Mouse (Mus musculus): ENCODE measurements around the gene Hic1. TPM values are rescaled to one million over a fixed set of nuclear protein-coding genes. Genes with fewer than 3 reads are reported as not detected.

The Hic1 gene
- 6.4 and 6.8 TPM in 2 replicates for polyA plus RNA-seq (2014; fragmentation: Nextera tagmentation; extraction: Ambion mirVana)

DNA sequence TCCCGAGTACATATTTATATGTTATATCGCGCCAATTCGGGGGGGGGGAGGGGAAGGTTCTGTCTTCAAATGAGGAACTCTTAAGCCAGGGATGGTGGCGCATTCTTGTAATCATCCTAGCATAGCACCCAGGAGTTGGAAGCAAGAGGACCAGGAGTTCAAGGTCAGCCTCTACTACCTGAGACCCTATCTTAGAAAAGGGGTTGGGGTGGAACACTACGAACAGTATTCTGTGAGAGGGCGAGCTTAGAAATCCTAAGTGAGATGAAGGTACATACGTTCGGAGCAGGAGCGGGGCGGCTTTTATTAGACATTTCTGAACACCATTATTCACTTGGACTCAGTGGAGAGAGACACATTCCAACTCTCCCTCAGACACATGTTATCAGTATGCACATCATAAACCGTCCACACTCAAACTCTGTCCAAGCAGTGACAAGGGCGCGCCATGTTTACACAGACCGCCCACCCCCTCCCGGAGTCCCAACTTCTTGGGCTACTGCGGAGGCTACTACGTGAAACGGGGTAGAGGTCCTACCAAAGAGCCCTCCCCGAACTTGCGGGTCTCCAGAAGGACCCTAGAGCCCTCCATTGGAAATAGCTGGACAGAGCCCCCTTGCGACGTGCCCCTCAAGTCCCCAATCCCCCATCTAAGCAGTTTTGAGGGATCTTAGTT, at the start of gene Hic1:
TSS of gene Hic1 (minus strand) at position 115 of the 676 bp plus-strand sequence.
- Histone ChIP-seq H3K4me3 (ENCODE audit: control insufficient read depth in 1 of 2, insufficient read depth in 1 of 2, low read depth in 1 of 2, low read length in 2 of 2) (peak within 1 kb of the TSS; percentile 58 to 65), H3K27me3 (ENCODE audit: control insufficient read depth, insufficient read depth, low read length) (peaks cover 67% of the 10 kb centered on the region), H3K4me1 (ENCODE audit: control insufficient read depth in 2 of 2, insufficient read depth in 2 of 2, low read length in 2 of 2) (peaks cover 10 to 72% of the 10 kb centered on the region in 2 experiments; a peak in 3 of 4 replicates), H3K36me3 (ENCODE audit: control insufficient read depth, insufficient read depth, low read length) (peaks cover 17% of the 10 kb centered on the region; the same call in 1 of the 2 replicates), H3K27ac (replicated peaks in 1 of 2; ENCODE audit: control insufficient read depth in 1 of 2, insufficient read depth in 1 of 2, low read depth in 2 of 2, low read length in 2 of 2) (peak within 1 kb of the TSS; percentile 34 to 82; a peak in 3 of 4 replicates), H3K4me2 (ENCODE audit: low read length) (peak within 1 kb of the TSS; percentile 98), H3K9ac (ENCODE audit: low read length) (peak within 1 kb of the TSS; percentile 81), H3K9me3 (ENCODE audit: control insufficient read depth, low read length) (no peaks in the 10 kb centered on the region)
- ATAC-seq (ENCODE audit: insufficient number of reproducible peaks, insufficient read depth, low FRiP score, low read depth): no peak
- WGBS: 6% methylated on average over 23 of the region's 23 CpGs

DNA sequence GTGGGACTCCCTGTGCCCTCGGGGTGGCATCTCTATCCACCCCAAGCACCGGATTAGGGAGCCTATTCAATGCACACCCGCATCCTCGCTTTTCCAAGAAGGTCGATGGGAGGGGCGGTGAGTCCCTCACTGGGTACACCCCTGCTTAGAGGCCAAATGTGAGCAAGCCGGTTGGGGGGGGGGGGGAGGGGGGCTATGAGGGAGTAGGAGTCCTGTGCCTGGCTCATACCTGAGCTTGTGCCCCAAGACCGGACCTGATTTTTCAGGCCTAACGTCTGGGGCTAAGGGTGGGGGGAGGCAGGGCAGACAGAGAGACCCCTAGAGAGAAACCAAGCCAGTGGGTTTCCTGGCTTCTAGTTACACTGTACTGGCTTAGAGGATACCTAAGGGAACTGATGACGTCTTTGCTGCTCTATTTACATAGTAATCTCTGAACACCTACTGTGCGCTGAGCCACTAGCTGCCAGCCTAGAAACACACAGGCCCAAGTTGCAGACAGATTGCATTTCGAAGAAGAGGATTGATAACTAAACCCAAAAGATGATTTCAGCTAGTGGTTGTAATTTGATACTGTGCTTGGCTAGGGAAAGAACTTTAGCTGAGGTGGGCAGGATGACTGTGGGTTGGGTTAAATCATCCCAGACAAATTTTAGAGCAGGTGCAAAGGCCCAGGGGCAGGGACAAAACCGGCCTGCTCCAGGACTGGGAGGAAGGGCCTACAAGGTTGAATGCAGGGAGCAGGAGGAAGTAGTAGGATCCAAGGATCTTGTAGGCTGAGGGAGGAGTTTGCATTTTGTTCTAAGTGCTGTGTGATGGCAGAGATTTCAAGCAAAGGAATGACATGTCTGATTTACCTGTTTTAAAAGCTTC, 45.0 kb upstream of the Hic1 start:
- peak overlapping the region; percentile 67 for H3K4me2 ChIP-seq (ENCODE audit: low read length)
- H3K4me3 ChIP-seq (ENCODE audit: control insufficient read depth in 1 of 2, insufficient read depth in 1 of 2, low read depth in 1 of 2, low read length in 2 of 2): peak overlapping the region in 1 of 2 experiments; percentile 30; a peak in 2 of 4 replicates
- no peaks in the 10 kb centered on the region for H3K27me3 ChIP-seq (ENCODE audit: control insufficient read depth, insufficient read depth, low read length)
- H3K9me3 ChIP-seq (ENCODE audit: control insufficient read depth, low read length): no peaks in the 10 kb centered on the region
- H3K36me3 ChIP-seq (ENCODE audit: control insufficient read depth, insufficient read depth, low read length): no peaks in the 10 kb centered on the region
- ATAC-seq (ENCODE audit: insufficient number of reproducible peaks, insufficient read depth, low FRiP score, low read depth): no peak
- H3K4me1 ChIP-seq (ENCODE audit: control insufficient read depth in 2 of 2, insufficient read depth in 2 of 2, low read length in 2 of 2): peaks cover 33 to 63% of the 10 kb centered on the region in 2 experiments
- H3K9ac ChIP-seq (ENCODE audit: low read length): peak overlapping the region; percentile 65
- WGBS: 24% methylated on average over 13 of the region's 13 CpGs
- peak overlapping the region in 1 of 2 experiments; percentile 99; a peak in 2 of 4 replicates for H3K27ac ChIP-seq (replicated peaks in 1 of 2; ENCODE audit: control insufficient read depth in 1 of 2, insufficient read depth in 1 of 2, low read depth in 2 of 2, low read length in 2 of 2)

DNA sequence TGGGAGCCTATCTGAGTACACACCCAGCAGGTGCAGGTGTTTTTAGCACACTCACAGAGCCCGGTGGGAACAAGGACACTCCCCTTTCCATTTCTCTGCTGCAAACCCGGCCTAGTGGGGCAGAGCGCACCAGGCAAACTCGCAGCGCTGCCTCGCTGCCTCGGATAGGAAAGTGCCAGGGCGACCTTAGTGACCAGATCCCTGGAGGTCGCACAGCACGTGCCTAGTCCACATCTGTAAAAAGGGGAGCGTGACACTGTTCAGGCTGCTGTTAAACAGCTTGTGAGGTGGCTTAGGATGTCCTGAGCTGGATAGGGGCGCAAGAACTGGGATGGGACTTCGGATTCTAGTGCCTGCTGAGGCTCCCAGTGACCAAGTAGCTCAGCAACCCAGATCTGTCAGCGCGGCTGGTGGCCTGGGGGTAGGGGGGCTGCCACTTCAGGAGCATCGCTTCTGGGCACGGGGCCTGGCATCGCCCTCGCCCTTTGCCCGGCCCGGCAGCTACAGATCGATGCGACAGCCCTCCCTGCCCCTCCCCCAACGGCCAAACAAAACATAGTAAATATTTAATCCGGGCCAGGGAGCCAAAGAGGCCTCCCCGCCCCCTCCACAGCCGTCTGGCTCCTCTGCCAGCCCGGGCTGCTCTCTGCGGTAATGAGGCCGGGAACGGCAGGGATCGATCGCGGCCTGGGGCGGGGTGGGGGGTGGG, 44.2 kb upstream of the Hic1 start:
- WGBS: 8% methylated on average over 35 of the region's 35 CpGs
- peaks cover 37 to 70% of the 10 kb centered on the region in 2 experiments for H3K4me1 ChIP-seq (ENCODE audit: control insufficient read depth in 2 of 2, insufficient read depth in 2 of 2, low read length in 2 of 2)

DNA sequence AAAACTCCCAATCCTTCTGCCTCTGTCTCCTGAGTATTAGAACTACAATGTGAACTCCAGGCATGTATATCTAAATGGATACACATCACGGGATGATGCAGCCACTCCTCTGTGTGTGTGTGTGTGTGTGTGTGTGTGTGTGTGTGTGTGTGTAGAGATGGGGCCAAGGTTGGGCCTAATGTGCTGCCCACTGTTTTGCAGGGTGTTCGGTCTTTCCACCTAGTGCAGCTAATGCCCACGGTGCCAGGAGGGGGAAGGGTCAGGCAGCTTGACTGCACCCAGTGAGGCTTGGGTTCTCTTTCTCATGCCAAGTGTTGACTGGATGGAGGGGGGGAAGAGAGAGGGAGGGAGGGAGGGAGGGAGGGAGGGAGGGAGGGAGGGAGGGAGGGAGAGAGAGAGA, 43.6 kb upstream of the Hic1 start:
- Histone ChIP-seq H3K4me3 (ENCODE audit: control insufficient read depth in 1 of 2, insufficient read depth in 1 of 2, low read depth in 1 of 2, low read length in 2 of 2) (no peak overlapping the region), H3K9ac (ENCODE audit: low read length) (peak overlapping the region; percentile 64; the same call in 1 of the 2 replicates), H3K9me3 (ENCODE audit: control insufficient read depth, low read length) (no peaks in the 10 kb centered on the region), H3K27ac (replicated peaks in 1 of 2; ENCODE audit: control insufficient read depth in 1 of 2, insufficient read depth in 1 of 2, low read depth in 2 of 2, low read length in 2 of 2) (peak overlapping the region; percentile 89 to 99), H3K4me1 (ENCODE audit: control insufficient read depth in 2 of 2, insufficient read depth in 2 of 2, low read length in 2 of 2) (peaks cover 37 to 73% of the 10 kb centered on the region in 2 experiments), H3K36me3 (ENCODE audit: control insufficient read depth, insufficient read depth, low read length) (no peaks in the 10 kb centered on the region), H3K4me2 (ENCODE audit: low read length) (peak overlapping the region; percentile 47), H3K27me3 (ENCODE audit: control insufficient read depth, insufficient read depth, low read length) (no peaks in the 10 kb centered on the region)
- no peak for ATAC-seq (ENCODE audit: insufficient number of reproducible peaks, insufficient read depth, low FRiP score, low read depth)
- WGBS: 41% methylated on average over 3 of the region's 3 CpGs

More for the DNA sequence above, 44.2 kb upstream of the Hic1 start:
- ATAC-seq (ENCODE audit: insufficient number of reproducible peaks, insufficient read depth, low FRiP score, low read depth): no peak
- Histone ChIP-seq H3K9me3 (ENCODE audit: control insufficient read depth, low read length) (no peaks in the 10 kb centered on the region), H3K4me3 (ENCODE audit: control insufficient read depth in 1 of 2, insufficient read depth in 1 of 2, low read depth in 1 of 2, low read length in 2 of 2) (peak overlapping the region; percentile 25 to 30; a peak in 3 of 4 replicates), H3K27me3 (ENCODE audit: control insufficient read depth, insufficient read depth, low read length) (no peaks in the 10 kb centered on the region), H3K27ac (replicated peaks in 1 of 2; ENCODE audit: control insufficient read depth in 1 of 2, insufficient read depth in 1 of 2, low read depth in 2 of 2, low read length in 2 of 2) (peak overlapping the region; percentile 54 to 99), H3K4me2 (ENCODE audit: low read length) (peak overlapping the region; percentile 67), H3K36me3 (ENCODE audit: control insufficient read depth, insufficient read depth, low read length) (no peaks in the 10 kb centered on the region), H3K9ac (ENCODE audit: low read length) (peak overlapping the region; percentile 65)

DNA sequence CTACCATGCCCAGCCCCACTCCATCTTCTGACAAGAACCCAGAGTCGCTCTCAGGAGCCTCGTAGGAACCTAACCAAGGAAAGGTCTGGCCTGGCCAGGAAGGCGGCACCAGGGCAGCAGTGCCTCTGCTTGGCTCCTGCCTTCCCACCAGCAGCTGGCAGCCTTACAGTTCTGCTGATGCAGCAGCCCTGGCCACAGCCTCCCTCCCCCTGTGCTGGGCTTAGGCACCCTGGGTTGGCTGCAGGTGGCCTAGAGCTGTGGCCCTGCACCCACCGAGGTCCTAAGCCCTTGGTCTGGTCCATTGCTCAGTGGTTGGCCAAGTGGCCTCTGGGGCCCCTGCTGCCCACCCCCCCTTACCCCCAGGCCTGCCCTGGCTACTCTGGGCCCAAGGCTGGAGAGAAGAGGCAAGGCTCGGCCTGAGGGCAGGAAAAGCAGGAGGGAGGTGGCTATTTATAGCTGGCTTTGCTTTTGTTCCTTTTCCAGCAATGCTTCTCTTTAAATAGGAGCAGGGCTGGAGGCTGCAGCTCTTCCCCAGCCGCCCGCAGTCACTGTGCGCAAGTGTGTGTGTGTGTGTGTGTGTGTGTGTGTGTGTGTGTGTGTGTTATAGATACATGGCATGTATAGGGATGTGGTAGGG, 42.8 kb upstream of the Hic1 start:
- H3K36me3 ChIP-seq (ENCODE audit: control insufficient read depth, insufficient read depth, low read length): no peaks in the 10 kb centered on the region
- no peaks in the 10 kb centered on the region for H3K27me3 ChIP-seq (ENCODE audit: control insufficient read depth, insufficient read depth, low read length)
- peak overlapping the region; percentile 89 to 99 for H3K27ac ChIP-seq (replicated peaks in 1 of 2; ENCODE audit: control insufficient read depth in 1 of 2, insufficient read depth in 1 of 2, low read depth in 2 of 2, low read length in 2 of 2)
- ATAC-seq (ENCODE audit: insufficient number of reproducible peaks, insufficient read depth, low FRiP score, low read depth): peak; percentile 66
- H3K4me2 ChIP-seq (ENCODE audit: low read length): peak overlapping the region; percentile 47
- H3K4me3 ChIP-seq (ENCODE audit: control insufficient read depth in 1 of 2, insufficient read depth in 1 of 2, low read depth in 1 of 2, low read length in 2 of 2): no peak overlapping the region
- H3K9ac ChIP-seq (ENCODE audit: low read length): peak overlapping the region; percentile 64
- H3K9me3 ChIP-seq (ENCODE audit: control insufficient read depth, low read length): no peaks in the 10 kb centered on the region
- WGBS: 30% methylated on average over 8 of the region's 8 CpGs
- peaks cover 37 to 73% of the 10 kb centered on the region in 2 experiments for H3K4me1 ChIP-seq (ENCODE audit: control insufficient read depth in 2 of 2, insufficient read depth in 2 of 2, low read length in 2 of 2)

DNA sequence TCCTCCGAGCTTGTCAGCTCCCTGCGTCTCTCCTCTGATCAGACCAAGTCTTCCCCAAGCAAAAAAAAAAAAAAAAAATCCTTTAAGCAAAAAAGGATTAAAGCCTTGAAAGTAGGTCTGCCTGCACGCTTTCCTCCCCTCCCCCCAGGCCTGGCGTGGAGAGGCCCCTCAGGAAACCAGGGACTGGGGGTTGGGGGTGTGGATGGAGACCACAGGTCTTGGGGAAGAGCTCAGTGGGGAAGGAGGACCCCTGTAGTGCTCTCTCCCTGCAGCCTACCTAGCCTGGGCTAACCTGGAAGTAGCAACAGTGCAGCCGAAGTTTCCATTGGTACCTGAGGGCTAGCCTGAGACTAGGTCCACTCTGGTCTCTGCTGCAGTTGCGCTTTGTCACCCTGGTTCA, 41.4 kb upstream of the Hic1 start:
- peaks cover 33 to 67% of the 10 kb centered on the region in 2 experiments for H3K4me1 ChIP-seq (ENCODE audit: control insufficient read depth in 2 of 2, insufficient read depth in 2 of 2, low read length in 2 of 2)
- ATAC-seq (ENCODE audit: insufficient number of reproducible peaks, insufficient read depth, low FRiP score, low read depth): no peak
- H3K27ac ChIP-seq (replicated peaks in 1 of 2; ENCODE audit: control insufficient read depth in 1 of 2, insufficient read depth in 1 of 2, low read depth in 2 of 2, low read length in 2 of 2): peak overlapping the region in 1 of 2 experiments; percentile 99; a peak in 2 of 4 replicates

More for the DNA sequence above, 41.4 kb upstream of the Hic1 start:
- no peaks in the 10 kb centered on the region for H3K27me3 ChIP-seq (ENCODE audit: control insufficient read depth, insufficient read depth, low read length)
- no peak overlapping the region for H3K9ac ChIP-seq (ENCODE audit: low read length)
- H3K36me3 ChIP-seq (ENCODE audit: control insufficient read depth, insufficient read depth, low read length): no peaks in the 10 kb centered on the region
- H3K4me2 ChIP-seq (ENCODE audit: low read length): no peak overlapping the region
- H3K9me3 ChIP-seq (ENCODE audit: control insufficient read depth, low read length): no peaks in the 10 kb centered on the region
- no peak overlapping the region for H3K4me3 ChIP-seq (ENCODE audit: control insufficient read depth in 1 of 2, insufficient read depth in 1 of 2, low read depth in 1 of 2, low read length in 2 of 2)
- 73% methylated on average over 6 of the region's 6 CpGs for WGBS

All from heart, embryonic 14.5 days (tissue).